Mouse (Mus musculus) liver, adult 2 months (tissue): Measurements from ENCODE around the gene Micall1. TPM values are rescaled to one million over a fixed set of nuclear protein-coding genes. Genes with fewer than 3 reads are reported as not detected.

Source experiments
- DNase-seq: peaks from one replicate; pipeline ENCODE4 v3.0.0-alpha.2; 2011; ENCODE audit warnings: low read depth, low spot score; ENCODE audit errors: extremely low read depth
- H3K27ac ChIP-seq: fragments of 200-500 bp; replicated peaks from 2 replicates; pipeline ENCODE4 v1.5.1; 2012; ENCODE audit warnings: low read depth, mild to moderate bottlenecking, control low read depth, inconsistent platforms, low read length; ENCODE audit not compliant: insufficient read depth
- H3K27me3 ChIP-seq: fragments of 200-500 bp; 2 replicates; pipeline ENCODE4 v1.6.1; 2012; ENCODE audit warnings: mild to moderate bottlenecking, moderate library complexity, low read length, inconsistent platforms; ENCODE audit not compliant: control insufficient read depth, insufficient read depth
- H3K36me3 ChIP-seq: fragments of 200-500 bp; 2 replicates; pipeline ENCODE4 v1.6.1; 2012; ENCODE audit warnings: low read length, inconsistent platforms; ENCODE audit not compliant: control insufficient read depth, insufficient read depth
- H3K4me1 ChIP-seq: fragments of 200-500 bp; 2 replicates; pipeline ENCODE4 v1.6.1; 2011; ENCODE audit warnings: low read length; ENCODE audit not compliant: control insufficient read depth, insufficient read depth
- H3K4me3 ChIP-seq: fragments of 200-500 bp; 2 replicates; pipeline ENCODE4 v1.5.1; 2011; ENCODE audit warnings: low read depth, mild to moderate bottlenecking, control low read depth, low read length, moderate library complexity; ENCODE audit not compliant: insufficient read depth
- H3K79me2 ChIP-seq: fragments of 200-500 bp; 2 replicates; pipeline ENCODE4 v1.6.1; 2012; ENCODE audit warnings: inconsistent platforms, mild to moderate bottlenecking, low read length, moderate library complexity; ENCODE audit not compliant: control insufficient read depth, insufficient read depth
- H3K9ac ChIP-seq: fragments of 200-500 bp; 2 replicates; pipeline ENCODE4 v1.6.1; 2012; ENCODE audit warnings: low read depth, mild to moderate bottlenecking, control low read depth, inconsistent platforms, low read length
- CTCF ChIP-seq: fragments of 200-500 bp; IDR thresholded peaks from 2 replicates; pipeline ENCODE4 v1.5.1; 2011; ENCODE audit warnings: low read depth, low read length, control low read depth
- POLR2A ChIP-seq: fragments of 200-500 bp; IDR thresholded peaks from 2 replicates; pipeline ENCODE4 v1.6.1; 2011; ENCODE audit warnings: low read length, control low read depth; ENCODE audit not compliant: insufficient read depth; ENCODE audit errors: extremely low read depth
- WGBS: fragments of 180-500 bp; shearing (Covaris S2); methylation state at CpG from one replicate; pipeline ENCODE4 v1.1.7; 2018; 5-methylcytosine and 5-hydroxymethylcytosine counted together
- polyA plus RNA-seq: library from polyadenylated mRNA; depleted of rRNA; stranded (reverse); fragments of >200 nt; gene quantifications from 2 replicates; pipeline ENCODE4 v1.2.3, GENCODE M21; 2012
- total RNA-seq: library from RNA; depleted of rRNA; stranded (reverse); fragments of >200 nt; gene quantifications from 2 replicates; pipeline ENCODE4 v1.2.3, GENCODE M21; 2014

The Micall1 gene
- total and polyA plus RNA-seq, 2 experiments = 3.0 to 8.9 TPM

GRCm38 (mm10) chr15:79155572-79155971 is 46.9 kb downstream of the Micall1 start:
- Histone ChIP-seq H3K36me3 (0 out of 2 replicates have a peak, but pooled peaks cover 1% of the 10 kb centered on the region), H3K4me1 (no peaks in the 10 kb centered on the region), H3K27me3 (no peaks in the 10 kb centered on the region), H3K4me3 (no peak overlapping the region), H3K79me2 (no peaks in the 10 kb centered on the region), H3K9ac (no peak overlapping the region), H3K27ac (no peak overlapping the region)
- WGBS = 44% methylated on average over 3 of the region's 3 CpGs
- DNase-seq = no peak
- no peak for TF ChIP-seq POLR2A
- no peak for TF ChIP-seq CTCF

- H3K36me3 ChIP-seq = no peaks in the 10 kb centered on the region
- TF ChIP-seq CTCF (no peak), POLR2A (no peak)
- WGBS = 70% methylated on average over 7 of the region's 7 CpGs
- H3K79me2 ChIP-seq = no peaks in the 10 kb centered on the region
- H3K27ac ChIP-seq = no peak overlapping the region
- H3K4me1 ChIP-seq = no peaks in the 10 kb centered on the region
- no peak for DNase-seq
- peaks cover 18% of the 10 kb centered on the region for H3K27me3 ChIP-seq
- no peak overlapping the region for H3K4me3 ChIP-seq
- H3K9ac ChIP-seq = no peak overlapping the region
Measured at GRCm38 (mm10) chr15:79162301-79162700, 53.6 kb downstream of the Micall1 start.

DNA sequence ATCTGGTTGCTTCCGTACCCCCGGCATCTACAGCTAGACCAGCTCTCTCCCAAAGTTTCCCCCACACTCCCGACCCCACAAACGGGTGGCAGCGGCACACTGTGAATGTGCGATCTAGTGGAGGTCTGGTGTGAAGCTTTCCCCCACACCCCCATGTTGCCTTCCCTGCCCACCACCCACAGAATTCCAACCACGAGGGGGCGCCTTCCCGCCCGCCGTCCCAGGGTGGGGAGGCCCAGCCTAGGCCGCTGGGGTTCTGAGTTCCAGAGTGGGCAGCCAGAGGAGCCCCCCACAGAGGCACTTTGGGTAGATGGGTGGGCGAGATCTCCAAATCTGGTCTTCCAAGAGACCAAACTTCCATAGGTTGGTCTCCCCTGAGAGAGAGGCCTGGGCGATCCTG is 54.1 kb downstream of the Micall1 start:
- DNase-seq = no peak
- 47% methylated on average over 14 of the region's 14 CpGs for WGBS

DNA sequence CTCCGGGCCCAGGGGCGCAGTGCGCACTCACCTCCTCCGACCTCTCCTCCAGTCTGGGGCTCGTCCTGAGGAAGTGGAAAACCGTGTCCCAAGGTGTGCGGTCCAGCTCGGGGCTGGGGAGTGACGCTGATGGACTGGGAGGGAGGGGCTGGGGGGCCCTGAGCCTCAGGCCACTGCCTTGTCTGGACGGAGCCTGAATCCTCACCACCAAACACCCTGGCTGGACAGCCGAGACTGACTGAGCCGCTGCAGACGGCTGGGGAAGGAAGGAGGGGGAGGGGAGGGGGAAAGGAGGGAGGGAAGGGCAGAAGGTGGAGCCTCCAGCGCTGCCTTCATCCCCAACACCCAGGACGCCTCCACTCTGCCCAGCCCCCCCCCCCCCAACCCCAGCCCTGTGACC is 55.6 kb downstream of the Micall1 start:
- no peak overlapping the region for H3K4me3 ChIP-seq
- DNase-seq = no peak
- H3K27ac ChIP-seq = no peak overlapping the region
- no peak overlapping the region for H3K9ac ChIP-seq
- TF ChIP-seq CTCF (no peak), POLR2A (no peak)
- H3K4me1 ChIP-seq = no peaks in the 10 kb centered on the region
- no peaks in the 10 kb centered on the region for H3K79me2 ChIP-seq
- H3K36me3 ChIP-seq = no peaks in the 10 kb centered on the region
- 24% methylated on average over 11 of the region's 15 CpGs for WGBS
- H3K27me3 ChIP-seq = peaks cover 18% of the 10 kb centered on the region

More for the DNA sequence above, 54.1 kb downstream of the Micall1 start:
- Histone ChIP-seq H3K27ac (no peak overlapping the region), H3K9ac (no peak overlapping the region), H3K36me3 (no peaks in the 10 kb centered on the region), H3K79me2 (no peaks in the 10 kb centered on the region), H3K4me1 (no peaks in the 10 kb centered on the region), H3K27me3 (peaks cover 18% of the 10 kb centered on the region), H3K4me3 (no peak overlapping the region)
- 0 out of 2 replicates have a peak, but pooled peaks have one; percentile 14 for TF ChIP-seq CTCF
- TF ChIP-seq POLR2A = no peak

GRCm38 (mm10) chr15:79165140-79165539 is 56.4 kb downstream of the Micall1 start, which contains the start of gene Sox10:
TSS of gene Sox10 (minus strand) at chr15:79165240.
- H3K9ac ChIP-seq = no peak within 1 kb of the TSS
- H3K36me3 ChIP-seq = no peaks in the 10 kb centered on the region
- no peak within 1 kb of the TSS for H3K4me3 ChIP-seq
- no peaks in the 10 kb centered on the region for H3K4me1 ChIP-seq
- DNase-seq = no peak
- H3K79me2 ChIP-seq = no peaks in the 10 kb centered on the region
- no peak within 1 kb of the TSS for H3K27ac ChIP-seq
- peaks cover 18% of the 10 kb centered on the region for H3K27me3 ChIP-seq
- TF ChIP-seq POLR2A = no peak
- no peak for TF ChIP-seq CTCF
- 77% methylated on average over 5 of the region's 5 CpGs for WGBS

DNA sequence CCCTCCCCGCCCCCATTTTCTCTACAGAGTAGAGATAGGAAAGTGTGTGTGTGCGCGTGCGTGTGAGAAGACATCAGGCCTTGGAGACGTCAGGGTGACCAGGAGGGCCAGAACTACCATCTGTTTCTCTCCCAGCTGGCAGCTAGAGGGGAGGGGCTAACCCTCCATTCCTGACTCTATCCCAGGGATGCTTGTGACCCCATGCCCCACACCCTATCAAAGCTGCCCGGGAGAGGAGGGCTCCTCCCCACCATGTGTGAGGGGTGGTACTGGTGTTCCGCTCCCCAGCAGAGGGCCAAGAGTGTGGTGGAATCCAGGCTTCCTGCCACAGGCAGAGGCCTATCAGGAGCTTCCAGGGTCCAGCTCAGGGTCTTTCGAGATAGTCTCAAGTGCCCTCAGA is 58.0 kb downstream of the Micall1 start:
- H3K9ac ChIP-seq = no peak overlapping the region
- no peaks in the 10 kb centered on the region for H3K4me1 ChIP-seq
- no peaks in the 10 kb centered on the region for H3K79me2 ChIP-seq
- TF ChIP-seq CTCF = no peak
- no peak for TF ChIP-seq POLR2A
- H3K27ac ChIP-seq = no peak overlapping the region
- peaks cover 18% of the 10 kb centered on the region for H3K27me3 ChIP-seq
- no peak overlapping the region for H3K4me3 ChIP-seq
- WGBS = 71% methylated on average over 8 of the region's 8 CpGs
- no peaks in the 10 kb centered on the region for H3K36me3 ChIP-seq
- DNase-seq = no peak
